Mouse (Mus musculus): ENCODE measurements around the gene Spcs2.

Gene Spcs2

DNA sequence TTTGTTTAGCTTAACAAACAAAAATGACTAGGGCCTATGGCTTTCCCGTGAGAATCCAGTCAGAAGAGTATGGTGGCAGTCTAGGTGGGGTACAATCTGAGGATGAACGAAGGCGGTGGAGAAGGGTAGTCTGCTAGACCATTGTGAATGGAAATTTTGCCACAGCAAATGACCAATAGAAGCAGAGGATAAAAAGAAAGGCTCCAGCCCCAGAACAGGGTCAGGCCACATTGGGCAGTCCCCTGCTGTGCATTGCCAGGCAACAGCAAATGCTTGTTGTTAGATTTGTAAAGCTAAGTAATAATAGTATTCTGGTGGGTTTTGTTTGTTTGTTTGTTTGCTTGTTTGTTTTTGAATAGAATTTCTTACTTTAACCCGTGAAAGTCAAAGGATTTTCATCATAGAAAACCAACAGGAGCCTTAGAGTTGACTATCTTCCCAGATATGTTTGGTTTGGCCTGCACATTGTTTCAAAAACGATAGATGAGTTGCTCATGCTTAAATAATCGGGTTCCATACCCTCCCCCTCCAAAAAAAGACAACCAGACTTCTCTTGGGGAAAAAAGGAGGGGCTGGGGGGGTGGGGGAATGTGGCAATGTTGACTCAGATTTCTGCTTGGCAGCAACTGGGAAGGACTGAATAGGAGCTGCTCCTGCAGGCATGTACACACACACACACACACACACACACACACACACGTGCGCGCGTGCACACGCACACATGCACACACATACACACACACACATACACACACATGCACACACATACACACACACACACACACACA lies 1.2 kb upstream of the Spcs2 start:
- in situ Hi-C loops (cut with MboI, MseI), result loop anchor here (10.0 kb wide), 1 partner anchor 390 kb away; no protein-coding TSS in a partner anchor

DNA sequence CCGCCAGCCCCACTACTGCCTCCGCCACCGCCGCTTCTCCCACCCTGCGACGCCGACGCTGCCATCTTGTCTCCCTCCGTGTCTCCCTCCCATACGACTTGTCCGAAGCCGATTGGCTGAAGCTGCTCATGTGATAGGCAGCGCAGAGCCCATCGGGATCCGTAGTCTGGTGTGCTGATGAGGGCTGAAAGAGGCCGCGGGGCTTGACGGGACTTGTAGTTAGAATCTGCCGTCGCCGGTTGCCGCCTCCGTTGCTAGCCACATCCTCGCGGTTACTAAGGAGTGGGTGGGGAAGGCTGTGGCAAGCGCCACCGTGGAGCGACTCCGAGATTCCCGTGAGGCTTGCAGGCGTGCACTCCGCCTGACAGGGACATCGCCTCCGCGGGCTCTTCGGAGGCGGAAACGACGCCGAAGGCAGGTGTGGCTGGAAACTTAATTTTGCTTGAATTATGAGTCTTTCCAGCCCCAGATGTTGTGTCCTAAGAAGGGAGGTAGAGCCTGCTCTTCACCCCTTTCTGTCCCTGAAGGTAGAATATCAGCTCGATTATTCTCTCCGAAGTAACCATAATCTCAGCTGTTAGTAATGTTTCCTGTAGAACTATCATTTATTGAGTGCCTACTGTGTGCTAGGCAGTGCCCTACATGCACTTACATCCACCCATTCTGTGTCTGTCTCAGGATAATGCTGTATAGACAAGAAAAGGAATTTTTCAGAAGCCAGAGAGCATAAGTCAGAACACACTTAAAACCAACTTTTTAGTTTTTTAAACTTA lies 4.3 kb downstream of the Spcs2 start, which contains the start of gene Xrra1:
Xrra1 (plus strand) TSS at position 304 of the 773 bp plus-strand sequence.
- in situ Hi-C loops (cut with MboI, MseI), result no loop called here

DNA sequence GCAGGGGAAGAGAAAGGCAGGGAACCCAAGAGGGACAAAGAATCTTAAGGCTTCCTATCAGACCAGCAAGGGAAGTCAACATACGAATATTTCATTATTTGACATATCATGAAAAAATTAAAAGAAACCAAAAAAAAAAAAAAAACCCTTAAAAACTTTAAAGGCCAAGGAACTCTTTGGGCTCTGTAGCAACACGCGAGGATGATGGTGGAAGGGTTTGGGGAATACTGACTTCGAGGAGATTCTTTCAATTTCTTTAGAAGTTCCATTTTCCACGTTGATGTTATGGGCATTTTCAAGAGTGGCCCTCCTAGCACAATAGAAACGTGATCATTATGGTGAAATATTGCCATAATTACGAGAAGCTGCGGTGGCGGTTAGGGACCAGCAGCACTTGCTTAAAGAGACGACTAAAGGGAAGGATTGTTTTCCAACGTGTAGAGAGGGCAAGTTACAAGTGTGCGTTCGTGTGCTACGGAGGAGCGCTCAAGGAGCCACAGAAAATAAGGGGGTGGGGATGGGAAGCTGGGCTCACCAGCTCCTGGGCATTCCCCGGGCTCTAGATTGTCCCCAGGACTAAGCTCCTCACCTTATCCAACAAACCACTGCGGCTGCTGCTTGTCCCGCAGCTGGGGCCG lies 5.0 kb downstream of the Spcs2 start:
- in situ Hi-C loops (cut with MboI, MseI), result no loop called here

DNA sequence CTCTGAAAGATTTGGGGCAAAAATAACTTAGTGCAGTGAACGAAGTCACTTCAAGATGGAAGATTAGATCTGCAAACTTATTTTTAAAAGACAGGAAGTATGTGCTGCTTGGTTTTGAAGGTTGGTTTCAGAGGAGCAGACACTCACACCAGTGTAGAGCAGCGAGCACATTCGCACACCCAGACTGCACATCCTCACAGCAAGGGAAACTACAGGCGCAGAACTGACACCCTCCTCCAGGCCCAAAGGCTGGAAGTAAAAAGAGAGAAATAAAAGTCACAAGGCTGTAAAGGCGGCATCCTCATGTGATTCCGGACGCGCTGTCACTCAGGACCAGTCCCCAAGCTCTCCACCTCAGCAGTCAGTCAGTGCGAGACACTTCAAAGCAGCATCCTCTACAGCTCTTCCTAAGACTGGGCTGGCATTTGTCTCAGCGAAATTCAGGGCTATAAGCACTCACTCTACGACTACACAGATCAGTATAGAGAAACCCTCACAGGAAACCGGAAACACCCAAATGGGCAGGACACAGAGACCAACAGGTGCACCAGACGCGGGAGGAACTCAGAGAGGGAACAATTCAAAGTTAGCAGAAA lies 6.9 kb downstream of the Spcs2 start:
- in situ Hi-C loops (cut with MboI, MseI), result no loop called here

DNA sequence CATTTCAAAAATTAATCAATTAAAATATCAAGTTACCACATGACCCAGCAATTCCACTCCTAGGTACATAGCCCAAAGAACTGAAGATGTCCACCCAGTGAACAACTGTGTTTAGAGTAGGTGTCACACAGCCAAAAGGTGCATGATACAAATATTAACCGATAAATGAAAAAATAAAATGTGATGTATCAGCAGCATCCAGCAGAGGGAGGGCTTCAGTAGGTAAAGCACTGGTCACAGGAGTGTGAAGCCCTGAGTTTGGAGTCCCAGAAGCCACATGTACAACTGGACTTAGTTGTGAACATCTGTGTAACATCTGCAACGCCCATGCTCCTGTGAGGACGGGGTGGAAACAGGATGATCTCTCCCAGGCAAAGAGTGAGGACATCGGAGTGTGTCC lies 9.0 kb downstream of the Spcs2 start:
- in situ Hi-C loops (cut with MboI, MseI), result no loop called here

DNA sequence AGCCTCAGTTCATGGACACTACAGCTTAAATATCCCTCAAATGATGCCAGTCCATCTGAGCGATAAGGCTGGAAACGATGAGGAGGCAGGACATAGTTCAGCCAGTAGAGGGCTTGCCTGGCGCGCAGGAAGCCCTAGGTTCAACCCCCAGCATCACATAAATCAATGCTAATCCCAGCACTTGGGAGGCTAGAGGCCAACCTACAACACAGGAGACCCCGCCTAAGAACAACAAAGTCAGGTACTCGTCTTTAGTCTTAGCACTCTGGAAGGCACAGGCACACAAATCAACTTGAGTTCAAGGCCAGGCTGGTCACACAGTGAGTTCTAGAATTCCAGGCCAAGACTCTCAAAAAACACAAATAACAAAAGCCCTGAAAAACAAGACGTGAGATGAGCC lies 9.9 kb downstream of the Spcs2 start:
- in situ Hi-C loops (cut with MboI, MseI), result no loop called here

DNA sequence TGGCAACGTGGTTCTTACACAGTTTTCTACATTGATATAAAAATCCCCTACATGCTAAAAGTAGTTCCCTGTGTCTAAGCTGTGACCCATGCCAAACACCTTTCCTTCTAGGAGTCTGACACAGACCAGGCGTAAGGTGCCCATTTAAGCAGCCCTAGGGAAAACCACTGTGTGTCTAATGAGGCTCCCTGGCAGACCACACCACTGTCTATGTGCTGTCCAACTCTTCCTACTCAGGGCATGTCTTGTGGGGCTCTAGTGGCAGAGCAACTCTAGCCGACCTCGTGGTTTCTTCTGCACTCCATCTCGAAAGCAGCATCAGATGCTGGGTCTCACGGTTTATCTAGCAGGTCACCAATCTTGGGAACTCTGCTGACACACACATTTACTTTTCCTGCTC lies 11.6 kb downstream of the Spcs2 start:
- in situ Hi-C loops (cut with MboI, MseI), result no loop called here

DNA sequence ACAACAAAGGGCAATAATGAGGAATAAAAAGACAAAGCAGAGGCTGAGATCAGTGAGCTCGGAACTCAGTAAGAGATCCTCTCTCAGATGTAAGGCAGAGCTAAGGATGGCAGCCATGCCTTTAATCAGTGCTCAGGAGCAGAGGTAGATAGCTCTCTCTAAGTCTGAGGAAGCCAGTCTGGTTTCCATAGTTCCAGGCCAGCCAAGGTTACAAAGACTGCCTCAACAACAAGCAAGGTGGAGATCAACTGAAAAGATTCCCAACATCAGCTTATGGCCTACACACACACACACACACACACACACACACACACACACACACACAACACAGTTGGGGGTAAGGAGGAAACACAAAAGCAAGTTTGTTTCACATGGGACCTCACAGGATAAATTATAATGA lies 12.1 kb downstream of the Spcs2 start:
- in situ Hi-C loops (cut with MboI, MseI), result no loop called here

DNA sequence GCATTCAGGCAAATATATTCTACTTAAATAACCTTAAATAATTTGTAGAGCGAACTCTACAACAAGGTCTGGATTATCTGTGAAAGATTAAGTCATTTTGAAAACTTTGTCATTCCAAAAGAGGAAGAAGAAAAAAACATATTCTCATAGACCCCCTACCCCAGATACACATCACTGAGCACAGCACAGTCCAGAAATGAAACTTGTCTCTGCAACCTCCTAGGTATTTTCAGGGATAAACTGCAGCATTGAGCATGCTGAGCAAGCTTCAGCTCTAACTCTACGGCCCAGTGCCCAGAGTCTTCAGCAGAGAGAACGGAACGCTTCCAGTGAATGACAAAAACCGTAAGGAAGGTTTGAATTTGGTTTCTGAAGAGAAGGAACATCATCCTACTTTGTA lies 12.7 kb downstream of the Spcs2 start:
- in situ Hi-C loops (cut with MboI, MseI), result no loop called here

DNA sequence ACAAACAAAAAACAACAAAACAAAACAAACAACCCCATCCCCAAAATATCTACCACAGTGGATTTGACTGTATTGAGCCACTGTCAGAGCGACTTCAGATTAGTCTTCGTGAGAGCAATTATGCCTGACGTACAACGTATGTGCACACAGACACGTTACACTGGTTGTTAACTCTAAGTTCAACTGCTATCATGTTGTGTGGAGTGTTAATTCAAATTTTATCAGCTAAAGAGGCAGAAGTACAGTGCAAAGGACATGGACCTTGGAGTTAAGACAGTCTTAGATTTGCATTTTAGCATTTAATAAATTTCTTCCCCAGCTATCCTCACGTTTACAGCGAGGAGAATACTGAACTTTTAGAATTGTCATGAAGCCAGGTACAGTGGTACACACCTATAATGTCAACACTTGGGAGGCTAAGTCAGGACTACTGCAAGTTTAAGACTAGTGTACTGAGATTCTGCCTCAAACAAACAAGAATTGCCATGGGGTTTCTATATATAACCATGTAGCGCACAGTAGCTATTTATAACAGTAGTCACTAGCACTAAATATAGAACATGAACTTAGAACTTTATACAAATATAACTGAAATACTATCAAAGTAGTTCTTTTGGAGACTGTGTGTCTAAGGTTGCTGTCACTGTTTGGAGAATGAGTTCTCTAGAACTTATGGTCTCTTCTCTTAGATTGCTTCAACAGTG lies 17.6 kb downstream of the Spcs2 start:
- in situ Hi-C loops (cut with MboI, MseI), result no loop called here

DNA sequence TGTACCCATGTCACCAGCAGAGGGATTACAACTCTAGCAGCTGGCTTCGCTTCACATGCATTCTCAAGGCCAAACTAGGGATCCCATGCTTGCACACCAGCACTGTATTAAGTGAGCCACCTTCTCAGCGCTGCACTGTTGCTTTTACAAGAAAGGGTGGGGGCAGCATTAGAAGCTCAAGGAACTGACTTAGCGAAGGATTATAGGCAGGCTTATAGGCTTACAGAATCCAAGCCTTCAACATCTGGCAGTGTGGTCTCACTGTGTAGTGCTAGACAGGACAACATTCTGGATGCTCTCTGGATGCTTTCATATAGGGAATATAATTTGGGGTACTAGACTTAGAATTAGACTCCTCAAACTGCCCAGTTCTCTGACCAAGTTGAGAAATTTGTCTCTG lies 25.0 kb downstream of the Spcs2 start:
- in situ Hi-C loops (cut with MboI, MseI), result no loop called here

DNA sequence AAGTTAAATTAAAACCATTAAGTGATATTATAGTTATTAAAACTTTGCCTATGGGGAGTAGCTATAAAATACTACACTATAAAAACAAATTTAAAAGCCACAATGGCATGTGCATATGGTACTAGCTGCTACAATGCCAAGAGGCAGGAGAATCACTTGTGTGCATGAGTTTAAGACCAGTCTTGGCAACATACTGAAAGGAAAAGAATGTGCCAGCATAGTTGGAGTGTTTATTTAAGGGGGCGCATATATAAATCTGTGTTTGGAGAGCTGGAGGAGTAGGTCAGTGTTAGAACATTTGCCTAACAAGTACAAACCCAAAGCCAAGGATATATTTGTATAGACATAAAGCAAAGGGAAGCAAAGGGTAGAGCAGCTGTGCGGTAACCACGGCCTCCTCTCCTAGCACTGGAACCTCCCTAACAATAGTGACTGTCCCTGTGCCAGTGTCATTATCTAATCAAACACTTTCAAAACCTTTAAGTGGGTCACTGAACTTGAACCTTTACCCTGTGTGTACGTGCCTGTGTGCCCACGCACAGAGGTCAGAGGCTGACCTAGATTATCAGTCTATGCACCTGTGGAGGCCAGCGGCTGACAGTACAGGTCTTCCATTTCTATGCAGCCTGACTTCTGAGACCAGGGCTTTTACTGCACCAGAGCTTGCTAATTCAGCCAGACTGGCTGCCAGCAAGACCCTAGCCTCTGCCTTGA lies 25.7 kb downstream of the Spcs2 start:
- in situ Hi-C loops (cut with MboI, MseI), result no loop called here

DNA sequence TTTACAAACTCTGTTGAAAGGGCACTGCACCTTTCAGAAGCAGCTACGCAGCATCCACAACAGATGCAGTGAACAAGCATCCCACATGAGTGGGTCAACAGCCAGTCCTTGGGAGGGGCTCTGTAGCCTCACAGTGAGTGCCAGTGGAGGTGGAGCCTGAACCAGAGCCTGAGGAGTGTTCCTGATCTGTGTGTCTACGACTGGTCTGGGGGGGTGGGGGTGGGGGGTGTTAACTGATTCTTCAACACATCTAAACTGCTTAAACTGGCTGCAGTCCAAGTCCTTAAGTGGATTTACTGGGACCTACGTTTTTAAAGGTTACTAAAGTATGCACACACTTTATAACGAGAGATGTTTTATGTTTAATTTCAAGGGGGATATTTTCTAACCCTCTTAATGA lies 26.5 kb downstream of the Spcs2 start:
- in situ Hi-C loops (cut with MboI, MseI), result no loop called here

DNA sequence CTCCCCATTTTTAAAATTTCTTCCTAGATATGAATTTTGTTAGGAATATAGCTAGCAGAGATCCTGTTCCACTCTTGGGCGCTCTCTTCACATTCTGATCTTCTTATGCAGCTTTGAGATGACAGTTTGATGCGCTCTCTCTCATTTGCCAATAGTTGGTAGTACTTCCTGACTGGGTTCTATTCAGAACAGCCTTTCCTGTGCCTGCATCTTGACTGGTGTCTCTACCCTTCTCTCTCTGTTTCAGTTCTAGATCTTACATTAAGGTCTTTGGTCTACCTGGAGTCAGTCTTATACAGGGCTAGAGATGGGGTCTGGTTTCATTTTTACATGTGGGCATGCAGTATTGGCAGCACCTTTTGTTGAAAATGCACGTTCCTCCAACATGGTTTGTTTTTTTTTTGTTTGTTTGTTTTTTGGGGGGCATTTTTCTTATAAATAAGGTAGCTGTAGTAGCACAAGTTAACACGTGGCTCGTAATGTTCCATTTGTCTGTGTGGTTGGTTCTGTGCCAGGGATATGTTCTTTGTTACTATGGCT lies 28.9 kb downstream of the Spcs2 start:
- in situ Hi-C loops (cut with MboI, MseI), result no loop called here

DNA sequence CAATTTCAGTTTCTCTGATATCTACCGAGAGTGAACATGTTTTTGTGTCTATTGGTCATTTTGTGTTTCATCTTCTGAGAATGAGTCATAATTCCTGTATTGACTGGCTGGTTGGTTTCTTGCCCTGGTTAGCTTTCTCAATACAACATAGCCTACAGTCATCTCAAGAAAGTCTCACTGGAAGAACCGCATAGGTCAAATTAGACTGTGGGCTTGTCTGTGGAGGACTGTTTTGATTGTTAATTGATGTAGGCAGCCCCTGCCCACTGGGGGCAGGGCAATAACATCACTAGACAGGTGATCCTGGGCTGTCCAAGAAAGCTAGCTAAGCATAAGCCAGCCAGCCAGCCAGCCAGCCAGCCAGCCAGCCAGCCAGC lies 29.4 kb downstream of the Spcs2 start:
- in situ Hi-C loops (cut with MboI, MseI), result no loop called here

DNA sequence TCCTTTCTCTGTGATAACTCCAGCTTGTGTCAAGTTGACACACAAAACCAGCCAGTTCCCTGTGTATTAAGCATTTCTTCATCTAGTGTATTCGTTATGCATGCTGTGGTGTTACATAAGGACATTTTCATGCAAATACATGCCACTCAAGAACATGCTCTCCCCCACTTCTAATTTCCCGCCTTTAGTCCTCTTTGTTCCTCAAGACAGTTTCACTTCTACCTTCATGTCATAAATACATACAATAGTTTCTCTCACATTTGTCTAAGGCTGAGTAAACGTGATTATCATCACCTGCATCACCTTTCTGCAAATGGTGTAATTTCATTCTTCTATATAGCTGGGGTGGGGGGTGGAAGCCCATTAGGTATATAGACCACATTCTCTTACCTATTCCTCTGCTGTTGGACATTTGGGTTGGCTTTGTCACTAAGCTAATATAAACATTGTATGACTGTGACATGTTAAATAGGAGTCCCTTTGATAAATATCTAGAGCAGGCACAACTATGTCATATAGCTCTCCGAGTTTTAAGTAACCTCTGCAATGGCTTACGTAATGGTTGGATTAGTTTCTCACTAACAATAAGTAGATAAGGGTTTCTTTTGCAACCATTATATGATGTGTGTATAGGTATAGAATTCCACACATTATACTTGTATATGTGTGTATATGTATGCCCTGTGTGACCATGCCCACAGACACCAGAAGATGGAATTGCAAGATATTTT lies 30.0 kb downstream of the Spcs2 start:
- in situ Hi-C loops (cut with MboI, MseI), result no loop called here

DNA sequence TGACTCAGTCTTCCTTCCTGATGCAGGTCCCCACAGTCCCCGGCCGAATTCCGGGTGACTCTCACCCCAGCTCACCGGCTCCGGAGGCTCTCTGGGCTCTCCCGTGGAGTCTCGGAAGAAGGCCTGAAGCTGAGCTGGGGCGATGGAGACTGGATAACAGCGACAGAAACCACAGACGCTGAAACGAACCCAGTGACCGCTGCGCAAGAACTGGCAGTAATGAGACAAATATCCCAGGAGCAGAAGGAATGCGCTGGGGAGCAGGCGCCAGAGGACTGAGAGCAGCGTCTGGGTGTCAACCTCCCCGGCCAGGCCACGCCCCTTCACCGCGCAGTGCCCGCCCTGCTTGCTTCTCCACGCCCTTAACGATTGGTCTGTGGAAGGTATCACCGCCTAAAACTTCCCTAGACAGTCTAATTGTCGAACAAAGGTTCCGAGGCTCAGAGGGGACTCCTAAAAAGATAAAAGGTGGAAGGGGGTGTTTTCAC lies 35.1 kb downstream of the Spcs2 start, which contains the start of gene Neu3:
Neu3 (minus strand) TSS at position 335 of the 488 bp plus-strand sequence.
- in situ Hi-C loops (cut with MboI, MseI), result no loop called here

DNA sequence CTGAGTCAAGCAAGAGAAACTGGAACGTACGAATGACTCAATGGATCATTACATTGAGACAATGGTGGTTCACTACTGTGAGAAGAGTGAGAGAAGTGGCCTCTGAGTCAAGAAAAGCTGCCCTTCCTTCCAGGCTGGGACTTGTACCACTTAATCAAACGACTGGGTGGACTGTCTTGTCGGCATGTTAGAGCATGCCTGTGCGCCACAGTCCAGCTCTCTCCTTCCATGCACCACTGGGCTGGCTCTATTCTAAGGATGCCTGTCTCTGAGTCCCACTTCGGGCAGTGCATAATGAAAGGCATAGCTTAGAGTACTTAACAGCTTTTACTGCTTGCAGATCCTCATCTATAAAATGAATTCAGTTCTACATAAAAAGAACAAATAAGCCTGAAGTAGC lies 37.2 kb downstream of the Spcs2 start:
- in situ Hi-C loops (cut with MboI, MseI), result no loop called here

DNA sequence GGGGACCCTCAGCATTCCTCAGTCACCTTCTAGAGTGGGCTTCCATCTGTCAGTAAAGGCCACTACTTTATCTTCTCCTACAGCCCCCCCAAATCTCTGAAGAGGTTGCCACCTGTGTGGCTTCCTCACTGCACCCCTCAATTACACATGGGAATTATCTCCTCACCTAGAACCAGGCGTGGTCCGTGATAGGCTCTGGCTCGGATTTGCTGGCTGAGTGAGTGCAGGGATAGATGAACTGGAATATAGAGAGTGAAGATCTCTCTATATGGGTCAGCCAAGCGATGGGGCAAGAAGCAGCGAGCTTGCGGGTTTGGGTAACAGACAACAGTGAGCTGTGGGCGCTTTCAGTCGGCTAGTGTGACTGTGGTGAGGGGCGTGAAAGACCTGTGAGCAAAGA lies 37.8 kb downstream of the Spcs2 start:
- in situ Hi-C loops (cut with MboI, MseI), result no loop called here
